Mouse (Mus musculus): ENCODE data around the gene Zer1. TPM values are rescaled to one million over a fixed set of nuclear protein-coding genes. Genes with fewer than 3 reads are reported as not detected.
A peak's percentile ranks its signal among the peaks of the same experiment; 100 is the strongest.
"Not testable (repeated sequence)": the region's sequence is repeated elsewhere in the genome, so short reads cannot be mapped to it uniquely, and the experiment has no call there.

Zer1 gene
- polyA plus RNA-seq, 1 experiment from 2014 or later = 26.5 TPM

DNA sequence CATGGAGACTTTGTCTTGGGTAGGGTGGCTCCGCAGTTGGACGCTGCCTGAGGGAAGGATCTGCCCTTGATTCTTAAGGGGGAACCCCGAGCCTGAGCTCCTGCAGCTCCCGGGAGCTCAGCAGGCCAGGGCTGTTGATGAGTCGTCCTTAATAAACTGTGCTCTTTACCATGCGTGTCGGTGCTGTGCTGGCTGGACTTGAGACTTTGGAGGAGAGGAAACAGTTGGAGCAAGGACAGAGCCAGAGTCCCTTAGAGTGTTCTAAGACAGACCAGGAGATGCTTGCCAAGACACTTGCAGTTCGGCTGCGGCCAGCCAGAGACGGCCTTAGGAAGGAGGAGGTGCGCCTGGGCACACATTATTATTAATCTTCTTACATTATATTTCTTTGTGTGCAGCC lies 27.5 kb upstream of the Zer1 start:
- in situ Hi-C loops (cut with MboI; ENCODE audit: low pct_unique_long_range_greater_than_20kb) = no loop called here
- ChIA-PET POLR2A (interaction anchor here (1.1 to 1.6 kb wide), 2 partner anchors 9 to 20 kb away, joined by 3 to 4 read pairs; no protein-coding TSS in a partner anchor), CTCF (interaction anchor here (5.5 kb wide), 1 partner anchor 10 kb away, joined by 22 read pairs; no protein-coding TSS in a partner anchor)
- DNase-seq (ENCODE audit: low read depth, low spot score) (no peak), ATAC-seq (no peak)
- no peaks in the 10 kb centered on the region for H3K27me3 ChIP-seq
- TF ChIP-seq CTCF (IDR thresholded peaks at IDR 0.05) = no peak

DNA sequence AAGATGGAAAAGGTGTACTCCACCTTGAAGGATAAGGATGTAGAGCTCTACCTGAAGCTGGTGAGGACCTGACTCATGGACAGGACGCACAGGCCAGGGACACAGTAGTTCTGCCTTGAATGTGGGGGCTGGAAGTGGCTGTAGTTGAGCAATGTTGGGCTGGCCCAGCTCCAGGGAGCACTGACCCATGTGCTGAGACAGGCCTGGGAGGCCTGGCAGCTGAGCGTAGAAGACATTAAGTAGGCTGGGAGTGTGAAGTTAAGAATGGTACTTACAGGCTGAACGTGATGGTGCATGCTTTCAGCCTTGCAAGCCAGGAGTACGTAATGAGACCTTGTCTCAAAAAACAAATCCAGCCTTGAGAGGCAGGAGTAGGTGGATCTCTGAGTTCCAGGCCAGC lies 23.1 kb upstream of the Zer1 start:
- in situ Hi-C loops (cut with MboI; ENCODE audit: low pct_unique_long_range_greater_than_20kb) = no loop called here
- POLR2A ChIA-PET = interaction anchor here (0.6 to 1.3 kb wide), 3 partner anchors 12 to 465 kb away, joined by 3 to 6 read pairs (median 5); no protein-coding TSS in a partner anchor
- CTCF ChIA-PET = interaction anchor here (1.1 to 5.5 kb wide), 3 partner anchors 13 to 15 kb away, joined by 3 to 22 read pairs (median 4); no protein-coding TSS in a partner anchor
- peak; percentile 71 for DNase-seq (ENCODE audit: low read depth, low spot score)
- no peaks in the 10 kb centered on the region for H3K27me3 ChIP-seq
- TF ChIP-seq CTCF (IDR thresholded peaks at IDR 0.05) = no peak
- ATAC-seq = peak; percentile 62

- no peak for ATAC-seq
- no peaks in the 10 kb centered on the region for H3K27me3 ChIP-seq
- POLR2A ChIA-PET = interaction anchor here (2.2 kb wide), 1 partner anchor 9 kb away, joined by 10 read pairs; no protein-coding TSS in a partner anchor
- TF ChIP-seq CTCF (IDR thresholded peaks at IDR 0.05) = no peak
- DNase-seq (ENCODE audit: low read depth, low spot score) = no peak
- CTCF ChIA-PET = interaction anchor here (1.3 to 1.9 kb wide), 3 partner anchors 8 to 10 kb away, joined by 3 to 8 read pairs (median 5); partner anchors contain the start of gene Tbc1d13
- in situ Hi-C loops (cut with MboI; ENCODE audit: low pct_unique_long_range_greater_than_20kb) = no loop called here
These were observed 20.1 kb upstream of the Zer1 start for GRCm38 (mm10) chr2:30144436-30144835.

GRCm38 (mm10) chr2:30140021-30140420 lies 15.6 kb upstream of the Zer1 start:
- H3K27me3 ChIP-seq; POLR2A ChIA-PET; DNase-seq (ENCODE audit: low read depth, low spot score); ATAC-seq; in situ Hi-C loops (cut with MboI; ENCODE audit: low pct_unique_long_range_greater_than_20kb): not testable (repeated sequence)
- CTCF ChIA-PET = interaction anchor here (1.0 kb wide), 2 partner anchors 22 kb away, joined by 3 read pairs; no protein-coding TSS in a partner anchor

GRCm38 (mm10) chr2:30136458-30136857 lies 12.1 kb upstream of the Zer1 start:
- DNase-seq (ENCODE audit: low read depth, low spot score) = no peak
- H3K27me3 ChIP-seq = no peaks in the 10 kb centered on the region
- CTCF ChIA-PET = interaction anchor here (1.0 kb wide), 1 partner anchor 9 kb away, joined by 3 read pairs; no protein-coding TSS in a partner anchor
- no peak for TF ChIP-seq CTCF (IDR thresholded peaks at IDR 0.05)
- ATAC-seq = no peak
- in situ Hi-C loops (cut with MboI; ENCODE audit: low pct_unique_long_range_greater_than_20kb) = no loop called here
- POLR2A ChIA-PET = interaction anchor here (1.9 kb wide), 2 partner anchors 8 to 11 kb away, joined by 6 to 10 read pairs; no protein-coding TSS in a partner anchor

DNA sequence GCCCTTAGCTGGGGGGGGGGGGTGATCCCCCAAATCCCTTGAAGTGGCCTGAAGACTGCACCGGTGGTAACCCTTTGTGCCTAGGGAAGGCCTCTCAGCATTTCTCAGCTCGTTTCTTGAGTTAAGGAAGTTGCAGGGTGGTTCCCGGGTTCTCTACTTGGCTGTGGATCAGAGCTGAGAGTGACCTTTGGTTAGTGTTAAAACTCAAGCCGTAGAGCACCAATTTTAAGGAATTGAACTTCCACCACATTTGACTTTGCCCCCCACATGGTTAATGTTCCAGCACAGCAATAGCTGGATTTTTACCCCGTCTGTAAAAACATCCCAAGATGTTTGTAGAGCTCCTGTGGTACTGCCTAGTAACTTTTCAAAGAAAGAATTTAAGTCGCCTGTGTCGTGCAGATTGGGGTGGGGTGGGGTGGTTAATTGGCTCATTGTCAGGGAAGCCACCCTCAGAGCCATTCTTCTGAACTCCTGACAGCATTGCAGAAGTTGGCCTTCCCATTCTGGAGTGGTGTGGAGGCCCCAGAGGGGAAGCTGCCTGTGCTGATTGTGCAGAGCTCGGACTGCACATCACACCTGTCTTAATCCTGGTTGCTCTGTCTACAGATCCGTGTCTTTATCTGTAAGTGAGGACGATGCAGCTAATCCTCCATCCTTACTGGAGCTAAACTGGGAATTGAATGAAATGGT lies 10.7 kb upstream of the Zer1 start:
- DNase-seq (ENCODE audit: low read depth, low spot score) (no peak), ATAC-seq (no peak)
- H3K27me3 ChIP-seq = no peaks in the 10 kb centered on the region
- POLR2A ChIA-PET = interaction anchor here (0.7 to 4.1 kb wide), 6 partner anchors 10 to 328 kb away, joined by 3 to 18 read pairs (median 8); partner anchors contain the start of genes Endog and Zer1
- TF ChIP-seq CTCF (IDR thresholded peaks at IDR 0.05) = no peak
- CTCF ChIA-PET = interaction anchor here (0.8 to 2.6 kb wide), 7 partner anchors 9 to 225 kb away, joined by 3 to 8 read pairs (median 4); partner anchors contain the start of gene Spout1
- in situ Hi-C loops (cut with MboI; ENCODE audit: low pct_unique_long_range_greater_than_20kb) = no loop called here

GRCm38 (mm10) chr2:30134378-30134711 lies 10.0 kb upstream of the Zer1 start:
- CTCF ChIA-PET = interaction anchor here (1.4 to 2.6 kb wide), 4 partner anchors 10 to 44 kb away, joined by 4 to 8 read pairs (median 6); partner anchors contain the start of gene Spout1
- POLR2A ChIA-PET = interaction anchor here (0.7 to 4.1 kb wide), 7 partner anchors 10 to 328 kb away, joined by 3 to 18 read pairs (median 5); partner anchors contain the start of genes Endog and Zer1
- in situ Hi-C loops (cut with MboI; ENCODE audit: low pct_unique_long_range_greater_than_20kb) = no loop called here
- no peaks in the 10 kb centered on the region for H3K27me3 ChIP-seq
- TF ChIP-seq CTCF (IDR thresholded peaks at IDR 0.05) = no peak
- no peak for DNase-seq (ENCODE audit: low read depth, low spot score)
- no peak for ATAC-seq

DNA sequence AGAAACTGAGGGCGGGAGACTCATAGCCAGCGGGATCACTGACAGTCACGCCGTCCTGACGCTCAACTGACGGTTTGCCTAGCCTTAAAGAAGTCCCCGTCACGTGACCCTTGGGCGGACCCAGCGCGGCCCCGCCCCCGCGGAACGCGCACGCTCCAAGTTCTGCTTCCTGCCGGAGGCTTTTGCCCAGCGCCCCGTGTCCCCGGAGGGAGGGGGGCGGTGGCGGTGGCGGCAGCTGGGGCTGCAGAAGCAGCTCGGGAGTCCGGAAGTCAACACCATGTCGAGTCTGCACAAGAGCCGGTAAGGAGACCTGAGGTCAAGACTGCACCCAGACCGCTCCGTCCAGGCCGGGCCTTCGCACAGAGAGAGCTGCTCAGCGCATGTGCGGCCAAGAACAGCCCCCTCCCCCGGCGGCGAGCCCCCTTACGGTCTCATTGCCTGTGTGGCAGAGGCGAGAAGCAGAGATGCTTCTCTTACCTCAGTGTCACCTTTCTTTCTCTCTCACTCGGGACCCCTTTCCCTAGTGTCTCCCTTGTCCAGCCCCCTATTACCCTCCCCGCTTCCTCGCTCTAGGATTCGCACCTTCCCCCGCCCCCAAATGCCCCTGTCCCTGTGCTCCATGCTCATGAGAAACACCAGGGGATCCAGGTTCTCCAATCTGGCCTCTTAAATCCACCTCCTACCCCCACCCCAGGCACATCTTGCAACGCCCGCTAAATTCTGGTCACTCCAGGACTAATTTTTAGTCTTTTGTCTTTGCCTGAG lies 9.4 kb upstream of the Zer1 start, which contains the start of gene Tbc1d13:
Gene Tbc1d13, plus strand, starts transcription at position 134 of the 765 bp plus-strand sequence.
- DNase-seq (ENCODE audit: low read depth, low spot score) = peak; percentile 56
- ATAC-seq = peak; percentile 76
- no peaks in the 10 kb centered on the region for H3K27me3 ChIP-seq
- ChIA-PET POLR2A (interaction anchor here (0.7 to 4.1 kb wide), 5 partner anchors 10 to 329 kb away, joined by 3 to 18 read pairs (median 5); partner anchors contain the start of gene Zer1), CTCF (interaction anchor here (1.4 to 2.6 kb wide), 6 partner anchors 11 to 44 kb away, joined by 4 to 8 read pairs (median 6); partner anchors contain the start of gene Spout1)
- no peak for TF ChIP-seq CTCF (IDR thresholded peaks at IDR 0.05)
- in situ Hi-C loops (cut with MboI; ENCODE audit: low pct_unique_long_range_greater_than_20kb) = no loop called here

- ATAC-seq (peak; percentile 44), DNase-seq (ENCODE audit: low read depth, low spot score) (no peak)
- ChIA-PET POLR2A (interaction anchor here (0.9 to 4.1 kb wide), 4 partner anchors 9 to 70 kb away, joined by 3 to 18 read pairs (median 10); partner anchors contain the start of gene Zer1), CTCF (interaction anchor here (1.4 to 2.6 kb wide), 4 partner anchors 11 to 29 kb away, joined by 3 to 8 read pairs (median 5); no protein-coding TSS in a partner anchor)
- no peak for TF ChIP-seq CTCF (IDR thresholded peaks at IDR 0.05)
- in situ Hi-C loops (cut with MboI; ENCODE audit: low pct_unique_long_range_greater_than_20kb) = no loop called here
- H3K27me3 ChIP-seq = no peaks in the 10 kb centered on the region
These were observed 8.6 kb upstream of the Zer1 start for GRCm38 (mm10) chr2:30132801-30133612.

GRCm38 (mm10) chr2:30131240-30131639 lies 6.9 kb upstream of the Zer1 start:
- ATAC-seq; H3K27me3 ChIP-seq; in situ Hi-C loops (cut with MboI; ENCODE audit: low pct_unique_long_range_greater_than_20kb); CTCF ChIA-PET; POLR2A ChIA-PET; DNase-seq (ENCODE audit: low read depth, low spot score): not testable (repeated sequence)

Data from Patski (cell line).